Mouse (Mus musculus): ENCODE measurements around the gene Abcb8. TPM values are rescaled to one million over a fixed set of nuclear protein-coding genes. Genes with fewer than 3 reads are reported as not detected.
A peak's percentile ranks its signal among the peaks of the same experiment; 100 is the strongest.
"Not testable (repeated sequence)": the region's sequence is repeated elsewhere in the genome, so short reads cannot be mapped to it uniquely, and the experiment has no call there.

Abcb8 gene
- polyA plus RNA-seq, 1 experiment = 28.8 TPM

DNA sequence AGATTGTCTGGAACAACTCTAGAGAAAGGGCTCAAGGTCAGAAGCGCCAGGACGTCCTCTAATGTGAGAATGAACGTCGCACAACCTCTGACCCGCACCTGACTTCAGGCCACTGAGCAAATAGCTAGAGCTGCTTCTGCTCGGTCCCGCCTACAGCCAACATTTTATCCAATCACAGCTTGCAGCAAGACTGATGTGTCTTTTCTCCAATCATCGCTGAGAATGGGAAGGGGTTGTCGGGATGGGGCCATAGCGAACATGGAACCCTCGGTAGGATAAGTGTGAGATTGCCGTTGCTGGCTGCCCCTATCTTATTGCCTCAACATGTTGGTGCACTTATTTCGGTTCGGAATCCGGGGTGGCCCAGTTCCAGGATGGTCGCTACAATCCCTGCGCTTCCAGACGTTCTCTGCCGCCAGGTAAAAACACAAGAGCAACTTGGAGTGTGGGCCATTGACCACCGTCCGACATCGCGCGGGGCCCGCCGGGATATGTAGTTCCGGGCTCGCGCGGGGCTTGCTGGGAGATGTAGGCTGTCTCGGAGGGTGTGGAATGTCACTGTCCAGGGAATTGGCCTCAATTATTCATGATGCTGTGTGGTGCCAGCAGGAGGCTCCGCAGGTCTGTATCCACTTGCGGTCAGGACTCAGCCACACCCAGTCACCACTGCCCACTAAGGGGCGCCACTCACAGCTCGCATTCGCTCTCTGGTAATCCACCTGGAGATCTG is 867 bp downstream of the Abcb8 start:
- peak; percentile 82 for DNase-seq (ENCODE audit: low spot score)

DNA sequence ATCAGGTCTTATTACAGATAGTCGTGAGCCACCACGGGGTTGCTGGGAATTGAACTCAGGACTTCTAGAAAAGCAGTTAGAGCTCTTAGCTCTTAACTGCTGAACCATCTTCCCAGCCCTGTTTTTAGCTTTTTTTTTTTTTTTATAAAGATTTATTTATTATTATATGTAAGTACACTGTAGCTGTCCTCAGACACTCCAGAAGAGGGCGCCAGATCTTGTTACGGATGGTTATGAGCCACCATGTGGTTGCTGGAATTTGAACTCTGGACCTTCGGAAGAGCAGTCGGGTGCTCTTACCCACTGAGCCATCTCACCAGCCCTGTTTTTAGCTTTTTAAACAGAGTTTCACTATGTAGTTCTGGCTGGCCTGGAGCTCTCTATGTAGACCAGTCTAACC is 2.8 kb downstream of the Abcb8 start:
- not testable (repeated sequence) for DNase-seq (ENCODE audit: low spot score)

- no peak for DNase-seq (ENCODE audit: low spot score)
These were observed 6.2 kb downstream of the Abcb8 start for GRCm38 (mm10) chr5:24399686-24400085.

GRCm38 (mm10) chr5:24400362-24400761 is 6.9 kb downstream of the Abcb8 start:
- DNase-seq (ENCODE audit: low spot score) = no peak

- no peak for DNase-seq (ENCODE audit: low spot score)
These were observed 7.6 kb downstream of the Abcb8 start for GRCm38 (mm10) chr5:24400911-24401605.

DNA sequence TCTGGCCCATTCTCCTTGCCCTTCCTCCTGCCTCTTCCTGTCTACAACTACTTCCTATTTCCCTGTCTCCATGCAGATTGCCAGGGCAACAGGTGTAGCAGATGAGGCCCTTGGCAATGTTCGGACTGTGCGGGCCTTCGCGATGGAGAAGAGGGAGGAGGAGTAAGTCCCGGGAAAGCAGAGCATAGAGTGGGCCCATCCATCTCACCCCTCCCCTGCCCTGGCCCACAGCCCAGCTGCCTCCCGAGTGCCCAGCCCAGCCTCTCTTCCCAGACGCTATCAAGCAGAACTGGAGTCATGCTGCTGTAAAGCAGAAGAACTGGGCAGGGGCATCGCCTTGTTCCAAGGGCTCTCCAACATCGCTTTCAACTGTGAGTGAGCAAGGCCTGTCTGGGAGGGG is 8.5 kb downstream of the Abcb8 start:
- no peak for DNase-seq (ENCODE audit: low spot score)

GRCm38 (mm10) chr5:24404594-24405360 is 11.3 kb downstream of the Abcb8 start:
- DNase-seq (ENCODE audit: low spot score) = no peak

- DNase-seq (ENCODE audit: low spot score) = no peak
These were observed 12.0 kb downstream of the Abcb8 start for GRCm38 (mm10) chr5:24405389-24405876.

DNA sequence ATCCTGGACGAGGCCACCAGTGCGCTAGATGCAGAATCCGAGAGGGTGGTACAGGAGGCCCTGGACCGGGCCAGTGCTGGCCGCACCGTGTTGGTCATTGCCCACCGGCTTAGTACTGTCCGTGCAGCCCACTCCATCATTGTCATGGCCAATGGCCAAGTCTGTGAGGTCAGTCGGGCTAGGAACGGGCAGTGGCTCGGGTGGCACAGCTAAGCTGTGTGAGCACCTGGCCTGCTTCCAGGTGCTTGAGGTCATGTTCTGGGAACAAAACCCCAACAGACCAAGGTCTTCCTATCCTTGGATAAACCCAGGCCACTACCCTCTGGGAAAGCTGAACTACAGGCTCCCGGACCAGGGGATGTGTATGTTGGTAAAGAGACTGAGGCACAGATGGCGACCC is 15.2 kb downstream of the Abcb8 start:
- DNase-seq (ENCODE audit: low spot score) = no peak

DNA sequence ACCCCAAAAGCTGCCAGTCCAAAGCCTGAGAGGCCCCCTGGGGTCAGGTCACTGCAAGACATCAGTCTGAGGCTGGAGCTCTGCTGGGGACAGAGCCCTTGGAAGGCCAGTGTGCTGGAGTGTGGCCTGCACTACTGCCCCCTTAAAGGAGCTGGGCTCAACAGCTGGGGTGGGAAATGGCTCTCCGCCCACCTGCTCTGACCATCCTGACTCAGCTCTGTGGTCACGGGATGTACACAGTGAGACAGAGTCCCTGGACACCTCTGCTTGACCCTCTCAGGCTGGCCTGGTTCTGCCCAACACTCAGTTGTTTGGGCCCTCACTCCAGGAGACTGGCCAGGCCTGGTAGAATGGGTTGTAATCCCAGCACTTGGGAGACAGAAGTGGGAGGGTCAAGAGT is 16.0 kb downstream of the Abcb8 start:
- DNase-seq (ENCODE audit: low spot score) = no peak

GRCm38 (mm10) chr5:24412063-24412462 is 18.6 kb downstream of the Abcb8 start:
- DNase-seq (ENCODE audit: low spot score) = no peak

- DNase-seq (ENCODE audit: low spot score) = no peak
These were observed 19.7 kb downstream of the Abcb8 start, which contains the start of gene Asic3 for GRCm38 (mm10) chr5:24413042-24413693. Gene Asic3, plus strand, starts transcription at chr5:24413392.

DNA sequence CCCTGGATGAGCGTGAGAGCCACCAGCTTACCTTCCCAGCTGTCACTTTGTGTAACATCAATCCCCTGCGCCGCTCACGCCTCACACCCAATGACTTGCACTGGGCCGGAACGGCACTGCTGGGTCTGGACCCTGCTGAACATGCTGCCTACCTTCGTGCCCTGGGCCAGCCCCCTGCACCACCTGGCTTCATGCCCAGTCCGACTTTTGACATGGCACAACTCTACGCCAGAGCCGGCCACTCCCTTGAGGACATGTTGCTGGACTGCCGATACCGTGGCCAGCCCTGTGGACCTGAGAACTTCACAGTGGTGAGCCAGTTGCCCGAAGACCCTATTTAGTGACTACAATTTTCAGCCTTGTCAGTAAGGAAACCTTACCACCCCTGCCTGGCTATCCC is 20.5 kb downstream of the Abcb8 start:
- DNase-seq (ENCODE audit: low spot score) = no peak

GRCm38 (mm10) chr5:24416222-24416736 is 22.8 kb downstream of the Abcb8 start:
- DNase-seq (ENCODE audit: low spot score) = no peak

- no peak for DNase-seq (ENCODE audit: low spot score)
These were observed 24.1 kb downstream of the Abcb8 start for GRCm38 (mm10) chr5:24417587-24417986.

GRCm38 (mm10) chr5:24420381-24420780 is 26.9 kb downstream of the Abcb8 start:
- DNase-seq (ENCODE audit: low spot score) = no peak

DNA sequence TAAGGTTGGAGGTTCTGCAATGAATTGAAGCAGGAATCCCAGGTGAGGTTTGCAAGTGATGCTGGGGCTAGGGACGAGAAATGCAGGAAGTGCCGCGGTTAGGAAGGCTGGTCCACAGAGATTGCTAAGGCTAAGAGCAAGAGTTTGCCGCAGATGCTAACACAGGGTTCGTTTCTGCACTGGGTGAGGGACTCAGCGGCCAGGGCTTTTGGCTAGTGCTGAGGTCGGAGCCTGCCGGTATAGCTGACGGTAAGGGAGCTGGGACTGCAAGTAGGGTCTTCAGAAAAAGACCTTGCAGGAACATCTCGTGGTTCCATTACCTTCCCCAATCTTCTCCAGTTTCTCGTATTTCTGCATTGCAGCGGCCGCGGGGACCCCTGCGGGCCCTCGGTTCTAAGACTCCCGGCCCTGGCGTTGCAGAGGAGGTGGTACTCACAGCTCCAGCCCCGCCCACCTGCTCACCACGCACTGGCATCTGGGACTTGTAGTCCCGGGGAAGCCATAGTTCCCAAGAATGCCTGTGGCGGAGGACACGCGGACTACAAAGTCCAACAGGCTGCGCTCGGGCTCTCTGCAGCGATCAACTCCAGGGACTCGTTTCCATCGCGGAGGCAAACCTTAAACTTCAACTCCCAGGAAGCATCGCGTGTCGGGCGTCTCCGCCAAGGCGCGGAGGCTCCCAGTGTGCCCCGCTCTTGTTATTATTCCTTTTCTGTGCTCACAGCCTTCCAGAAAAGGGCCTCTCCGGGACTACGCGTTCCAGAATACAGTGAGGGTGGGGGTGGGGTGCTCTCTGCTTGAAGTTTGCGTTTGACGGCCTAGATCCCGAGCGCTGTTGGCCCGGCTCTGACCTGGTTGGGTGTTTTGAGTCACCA is 29.9 kb downstream of the Abcb8 start, which contains the start of the genes Cdk5 and Slc4a2:
Cdk5 (minus strand) TSS at position 402 of the 875 bp plus-strand sequence.
Slc4a2 (plus strand) TSS at position 709 of the 875 bp plus-strand sequence.
- DNase-seq (ENCODE audit: low spot score) = peak; percentile 84

DNA sequence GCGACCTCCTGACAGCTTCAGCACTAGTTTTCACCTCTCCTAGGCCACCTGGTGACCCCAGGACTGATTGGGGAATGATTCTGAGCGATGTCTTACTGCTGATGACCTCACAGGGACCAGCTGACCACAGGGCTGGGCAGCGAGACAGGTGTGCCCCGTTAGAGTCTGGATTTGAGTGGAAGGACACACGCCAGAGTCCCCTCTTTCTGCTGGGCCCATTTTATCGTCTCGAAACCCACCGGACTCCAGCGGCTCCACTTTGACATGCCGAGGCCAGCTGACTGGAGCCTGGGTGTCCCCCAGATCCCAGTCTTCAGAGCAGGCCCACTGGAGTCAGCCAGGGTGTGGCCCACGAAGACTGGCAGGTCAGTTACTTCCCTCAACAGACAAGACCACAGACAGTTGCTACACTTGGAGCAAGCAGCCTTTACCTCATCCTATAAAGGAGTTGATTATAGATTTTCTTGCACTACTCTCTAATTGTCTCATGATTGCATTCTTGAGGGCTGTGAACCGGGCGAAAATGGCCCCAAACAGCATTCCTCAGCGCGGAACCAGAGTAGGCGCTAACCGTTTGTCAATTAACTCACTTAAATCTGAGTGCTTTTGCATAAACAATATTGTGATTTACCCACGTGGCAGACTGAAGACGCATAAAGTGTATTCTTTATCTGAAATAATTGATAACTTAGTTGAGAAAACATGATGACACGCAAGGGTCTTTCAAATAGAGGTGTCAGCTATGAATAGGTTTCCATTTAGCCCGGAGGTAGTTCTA is 30.7 kb downstream of the Abcb8 start:
- DNase-seq (ENCODE audit: low spot score) = no peak

DNA sequence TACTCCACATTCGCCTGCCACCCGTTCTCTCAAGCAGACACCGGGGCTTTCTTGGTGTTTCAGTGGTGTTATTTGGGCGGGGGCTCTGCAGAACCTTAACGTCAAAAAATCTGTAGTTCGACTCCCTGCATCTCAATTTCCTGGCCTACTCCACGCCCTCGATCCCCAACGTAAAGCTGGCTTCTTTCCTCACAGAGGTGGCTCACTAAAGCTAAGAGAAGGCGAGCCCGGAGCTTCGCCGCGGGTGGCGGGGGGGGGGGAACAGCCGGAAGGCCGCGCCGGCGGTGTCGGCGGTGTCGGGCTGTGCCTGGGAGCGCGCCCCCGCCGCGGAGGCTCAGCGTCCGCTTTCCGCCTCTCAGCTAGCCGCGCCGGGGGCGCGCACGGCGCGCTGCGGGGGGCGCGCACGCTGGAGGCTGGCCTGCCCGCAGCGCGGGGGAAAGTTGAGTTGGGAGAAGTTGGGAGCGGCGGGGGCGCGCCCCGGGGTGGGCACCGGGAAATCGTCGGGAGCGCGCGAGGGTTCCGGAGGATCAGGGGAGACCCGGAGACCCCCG is 31.5 kb downstream of the Abcb8 start:
- DNase-seq (ENCODE audit: low spot score) = peak; percentile 65
